Mouse (Mus musculus) cerebellum, adult 2 months (tissue): ENCODE data around the gene Ncln.

Experiments used
- CTCF ChIP-seq: fragments of 200-500 bp; IDR thresholded peaks from 2 replicates; pipeline ENCODE4 v1.5.1; 2011; ENCODE audit warnings: low read depth, mild to moderate bottlenecking, control low read depth, low read length, moderate library complexity, borderline replicate concordance; ENCODE audit not compliant: insufficient read depth
- POLR2A ChIP-seq: fragments of 200-500 bp; IDR thresholded peaks from 2 replicates; pipeline ENCODE4 v1.6.1; 2011; ENCODE audit warnings: low read length, control low read depth, borderline replicate concordance; ENCODE audit not compliant: insufficient read depth

GRCm38 (mm10) chr10:81469253-81469652, 26.9 kb downstream of the Ncln start:
- no peak for TF ChIP-seq CTCF
- no peak for TF ChIP-seq POLR2A
